Mouse (Mus musculus) NIH3T3 (cell line): Measurements from ENCODE around the gene Atp13a4.

ENCODE experiments used
- DNase-seq: peaks from one replicate; pipeline ENCODE4 v3.0.0-alpha.2; 2012; ENCODE audit warnings: low read depth

The Atp13a4 gene

DNA sequence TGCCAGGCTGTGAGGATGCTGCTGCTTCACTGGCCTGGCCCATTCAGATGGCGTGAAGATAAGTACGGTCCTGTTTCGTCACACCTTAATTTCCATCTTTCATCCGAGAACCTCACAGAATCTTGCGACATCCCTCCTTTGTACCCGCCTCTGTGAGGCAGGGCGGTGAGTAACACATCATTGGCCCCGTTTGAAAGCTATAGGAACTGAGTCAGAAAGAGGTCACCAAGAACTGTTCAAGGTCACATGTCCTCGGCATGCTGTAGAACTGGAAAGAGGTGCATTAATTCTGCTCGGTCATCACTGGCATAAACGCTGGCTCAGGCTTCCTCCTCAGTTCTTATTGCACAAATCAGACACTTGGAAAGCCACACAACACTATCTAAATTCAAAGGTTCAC lies at the start of gene Atp13a4:
TSS of gene Atp13a4 (minus strand) at position 36 of the 400 bp plus-strand sequence.
- peak; percentile 30 for DNase-seq

- no peak for DNase-seq
Observed at GRCm38 (mm10) chr16:29592171-29592570, 47.5 kb upstream of the Atp13a4 start.

GRCm38 (mm10) chr16:29579787-29580176 lies 35.1 kb upstream of the Atp13a4 start:
- DNase-seq, result no peak

DNA sequence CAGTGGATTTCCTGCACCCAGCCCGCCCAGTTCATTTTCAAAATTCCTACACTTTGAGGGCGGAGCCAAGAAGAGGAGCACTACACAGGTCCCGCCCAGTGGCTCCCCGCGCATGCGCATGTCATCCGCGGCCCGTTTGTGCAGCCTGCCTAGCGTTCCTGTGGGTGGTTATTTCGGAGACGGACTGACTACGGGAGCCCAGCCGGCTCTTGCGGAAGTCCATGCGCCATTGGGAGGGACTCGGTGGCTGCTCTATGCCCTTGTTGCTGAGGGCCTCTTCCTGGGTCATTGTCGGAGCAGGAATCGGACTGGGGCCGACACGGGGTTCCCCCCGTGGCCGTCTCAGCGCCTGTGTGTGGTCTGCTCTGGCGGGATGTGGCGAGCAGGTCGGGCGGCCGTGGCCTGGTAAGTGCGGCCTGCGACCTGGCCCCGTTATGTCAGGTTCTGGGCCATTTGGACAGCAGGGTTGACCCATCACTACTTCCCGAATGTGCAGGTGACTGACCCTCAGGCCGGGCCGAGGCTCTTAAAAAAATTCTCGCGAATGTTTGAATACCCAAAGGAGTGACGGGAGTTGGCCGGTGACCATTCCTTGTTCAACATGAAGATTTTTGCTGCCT lies 34.6 kb upstream of the Atp13a4 start, which contains the start of gene Opa1:
TSS of gene Opa1 (plus strand) at position 168 of the 620 bp plus-strand sequence.
- peak; percentile 99 for DNase-seq

DNA sequence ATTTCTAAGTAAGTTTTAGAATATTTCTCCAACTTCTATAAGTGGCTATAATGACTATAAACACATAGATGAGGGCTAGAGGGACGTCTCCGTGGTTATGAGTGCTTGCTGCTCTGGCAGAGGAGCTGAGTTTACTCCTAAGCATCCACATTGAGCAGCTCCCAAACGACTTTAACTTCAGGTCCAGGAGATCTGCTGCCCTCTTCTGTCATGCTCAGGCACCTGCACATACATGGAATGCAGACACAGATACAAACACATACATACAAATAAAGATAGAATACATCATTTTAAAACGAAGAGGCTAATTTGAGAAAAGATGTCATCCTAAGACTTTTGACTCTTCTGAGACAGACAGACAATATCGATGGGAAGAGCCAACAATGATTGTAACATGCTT lies 31.0 kb upstream of the Atp13a4 start:
- peak; percentile 61 for DNase-seq

DNA sequence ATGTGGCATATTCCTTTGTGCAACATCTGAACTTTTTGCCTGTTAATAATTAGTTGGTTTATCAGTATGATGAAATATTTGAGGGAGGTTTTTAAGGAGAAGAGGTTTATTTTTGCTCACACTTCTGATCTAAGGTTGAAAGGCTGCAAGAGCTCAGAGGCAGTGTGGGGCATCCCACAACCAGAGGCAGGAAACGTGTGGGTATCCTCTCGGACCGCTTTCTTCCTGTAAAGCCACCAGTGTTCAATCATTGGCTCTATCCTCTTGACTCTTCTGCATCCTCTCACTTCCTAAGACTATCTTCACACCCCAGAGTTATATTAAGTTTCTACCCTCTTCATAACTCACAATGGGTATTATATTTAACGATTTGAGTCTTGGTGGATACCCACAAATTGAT lies 29.3 kb upstream of the Atp13a4 start:
- no peak for DNase-seq

GRCm38 (mm10) chr16:29560869-29561268 lies 16.2 kb upstream of the Atp13a4 start:
- peak; percentile 85 for DNase-seq

- DNase-seq, result peak; percentile 5
Observed at GRCm38 (mm10) chr16:29560454-29560853, 15.8 kb upstream of the Atp13a4 start.

- DNase-seq, result no peak
Observed at GRCm38 (mm10) chr16:29559667-29560066, 15.0 kb upstream of the Atp13a4 start.

DNA sequence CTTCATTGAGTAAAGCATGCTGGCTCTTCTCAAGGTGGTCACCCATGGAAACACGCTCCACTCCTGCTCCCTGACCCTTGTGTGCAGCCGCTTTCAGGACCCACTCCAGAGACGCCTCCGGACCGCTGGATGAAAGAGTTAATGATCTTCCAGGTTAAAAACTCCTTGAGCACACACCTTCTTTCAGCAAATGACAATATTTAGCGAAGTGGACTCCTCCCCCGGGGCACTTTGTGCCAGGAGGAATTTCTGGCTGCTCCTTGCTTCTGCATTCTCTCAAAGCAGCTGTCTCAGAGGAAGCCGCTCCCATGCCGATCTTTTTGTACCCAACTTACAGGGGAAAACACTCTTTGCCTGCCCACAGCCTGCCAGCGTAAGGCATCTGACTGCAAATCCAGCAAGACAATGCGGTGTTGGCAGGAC lies 3.4 kb downstream of the Atp13a4 start:
- DNase-seq, result no peak

GRCm38 (mm10) chr16:29539906-29540305 lies 4.8 kb downstream of the Atp13a4 start:
- DNase-seq, result no peak

DNA sequence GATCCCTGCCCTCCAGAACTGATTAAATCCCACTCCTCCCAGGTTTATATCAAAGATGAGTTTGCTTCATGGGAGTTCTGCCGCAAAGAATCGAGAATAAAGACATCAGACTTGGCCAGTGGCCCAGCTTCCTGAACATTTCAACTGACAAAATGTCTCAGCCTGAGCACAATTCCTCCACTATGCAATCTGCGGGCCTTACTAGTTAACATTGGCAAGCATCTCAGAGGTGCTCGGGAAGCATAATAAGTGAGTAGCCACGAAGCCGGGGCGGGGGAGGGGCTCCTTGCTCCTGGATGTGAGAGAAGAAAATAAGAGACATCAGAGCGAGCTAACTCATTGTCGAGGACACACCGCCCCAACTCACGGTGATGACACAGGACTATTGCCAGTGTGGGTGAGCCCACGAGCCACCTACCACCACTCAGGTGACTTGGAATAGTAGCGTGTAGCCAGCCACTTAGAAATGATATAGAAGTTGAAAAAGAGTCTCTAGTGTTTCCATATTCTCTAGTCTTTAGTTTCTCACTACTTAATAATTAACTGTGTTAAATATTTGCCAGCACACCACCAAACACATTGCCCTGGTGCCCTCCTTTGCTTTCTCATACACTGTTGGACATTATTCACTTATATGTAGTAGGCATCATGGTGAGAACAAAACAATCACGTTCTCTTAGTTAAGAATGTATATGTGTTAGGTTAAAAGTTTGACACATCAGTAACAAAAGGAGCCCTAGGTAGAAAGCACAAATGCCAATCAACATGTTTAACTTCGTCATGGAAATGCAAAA lies 8.1 kb downstream of the Atp13a4 start:
- DNase-seq, result no peak

DNA sequence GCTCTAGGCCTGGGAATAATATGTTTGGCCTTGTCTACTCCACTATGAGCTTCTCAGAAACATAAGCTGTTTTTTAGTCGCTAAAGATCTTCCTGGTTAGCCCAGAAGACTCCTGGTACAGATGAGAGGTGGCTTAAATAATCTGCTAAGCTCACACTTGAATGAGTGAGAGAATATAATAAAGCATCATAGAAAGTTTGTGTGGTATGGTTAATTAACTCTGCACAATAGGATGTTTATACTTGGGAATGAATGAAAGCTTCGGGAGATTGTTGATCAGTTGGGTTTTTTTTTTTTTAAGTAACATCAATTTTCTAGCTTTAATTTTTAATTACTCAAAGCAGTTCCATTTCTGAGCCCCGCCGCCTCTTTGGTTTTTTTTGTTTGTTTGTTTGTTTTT lies 8.8 kb downstream of the Atp13a4 start:
- DNase-seq, result no peak

- DNase-seq, result no peak
Observed at GRCm38 (mm10) chr16:29533641-29534040, 11.0 kb downstream of the Atp13a4 start.

GRCm38 (mm10) chr16:29527085-29527484 lies 17.6 kb downstream of the Atp13a4 start:
- DNase-seq, result peak; percentile 31

DNA sequence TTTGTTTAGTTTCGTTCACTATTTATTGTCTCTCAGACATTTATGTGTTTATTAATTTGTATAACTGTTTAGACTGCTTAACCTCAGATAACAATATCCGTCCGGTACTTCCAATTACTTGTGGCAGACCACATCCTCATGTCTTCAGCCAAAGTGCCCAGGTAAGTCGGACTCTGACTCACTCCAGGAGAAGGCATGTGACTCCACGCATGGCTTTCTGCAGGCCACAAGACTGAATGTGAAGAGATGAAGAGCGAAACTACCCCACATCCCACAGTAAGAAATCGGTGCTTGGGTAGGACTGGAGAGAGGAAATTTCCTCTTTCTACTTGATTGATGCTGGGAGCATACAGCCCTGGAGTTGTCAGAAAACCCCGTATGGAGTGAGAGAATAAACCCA lies 18.1 kb downstream of the Atp13a4 start:
- no peak for DNase-seq

- peak; percentile 27 for DNase-seq
Observed at GRCm38 (mm10) chr16:29512495-29512894, 32.2 kb downstream of the Atp13a4 start.

DNA sequence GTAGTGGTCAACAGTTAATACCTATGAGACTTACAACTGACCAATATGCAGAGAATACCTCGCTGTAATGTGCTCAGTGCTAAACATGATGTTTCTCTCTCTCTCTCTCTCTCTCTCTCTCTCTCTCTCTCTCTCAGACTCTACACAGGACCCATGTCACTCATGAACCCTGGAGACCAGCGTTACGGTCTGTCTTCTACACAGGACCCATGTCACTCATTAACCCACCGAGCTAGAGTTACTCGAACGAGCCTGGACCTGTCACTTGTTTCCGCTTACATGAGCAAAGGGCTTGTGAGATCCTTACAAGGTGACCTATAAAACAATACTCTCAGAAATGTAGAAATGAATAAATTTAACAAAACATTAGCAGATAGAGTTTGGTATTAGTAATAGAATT lies 33.9 kb downstream of the Atp13a4 start:
- DNase-seq, result no peak

DNA sequence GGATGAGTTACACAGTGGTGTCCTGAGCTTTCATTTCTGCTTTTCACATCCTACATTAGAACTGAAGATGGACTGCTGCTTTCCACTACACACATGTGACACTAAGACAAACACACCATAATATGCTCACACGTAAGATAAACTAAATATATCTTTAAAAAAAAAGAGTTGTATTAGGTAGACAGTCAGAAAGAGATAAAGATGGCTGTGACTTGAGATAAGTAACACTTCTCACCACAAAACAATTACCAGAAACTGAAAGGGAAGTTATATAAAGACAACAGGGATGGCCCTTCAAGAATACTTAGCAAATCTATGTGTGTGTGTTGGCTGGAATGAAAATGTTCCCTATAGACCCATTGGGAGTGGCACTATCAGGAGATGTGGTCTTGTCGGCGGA lies 34.8 kb downstream of the Atp13a4 start:
- DNase-seq, result no peak

DNA sequence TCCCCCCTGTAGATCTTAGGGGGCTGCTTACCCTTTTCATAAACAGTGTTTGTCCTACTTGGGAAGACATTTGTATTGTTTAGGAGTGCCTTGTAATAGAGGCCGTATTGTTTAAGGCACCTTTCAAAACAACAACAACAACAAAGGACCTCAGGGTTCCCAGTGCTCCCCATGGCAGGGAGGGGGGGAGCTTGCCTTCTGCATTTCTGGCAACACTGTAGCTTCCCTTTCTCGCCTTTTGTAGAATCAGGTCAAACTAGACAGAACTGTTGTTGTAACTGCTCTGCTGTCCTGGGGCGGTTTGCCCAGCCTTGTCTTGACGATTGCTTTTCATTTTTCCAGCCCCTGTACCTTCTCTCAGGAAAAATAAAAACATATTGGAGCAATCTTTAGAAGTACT lies 40.0 kb downstream of the Atp13a4 start:
- DNase-seq, result no peak

DNA sequence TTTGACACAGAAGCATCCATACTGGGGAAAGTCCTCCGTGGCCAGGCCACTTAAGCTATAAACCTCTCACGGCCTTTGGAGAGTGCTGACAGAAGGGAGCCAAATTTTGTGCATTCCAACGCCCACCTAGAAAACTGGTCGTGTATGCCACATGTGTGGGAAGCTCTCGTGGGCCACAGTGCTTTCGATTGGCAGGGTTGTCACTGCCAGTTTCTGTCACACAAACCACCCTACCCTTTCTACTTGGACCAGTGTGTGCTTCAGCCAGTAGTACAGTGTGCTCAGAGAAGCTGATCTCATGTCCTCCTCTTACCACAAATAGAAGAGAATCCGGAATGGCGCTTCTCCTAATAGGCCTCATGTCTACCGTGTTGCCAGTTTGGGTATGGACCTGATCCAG lies 40.5 kb downstream of the Atp13a4 start:
- no peak for DNase-seq

DNA sequence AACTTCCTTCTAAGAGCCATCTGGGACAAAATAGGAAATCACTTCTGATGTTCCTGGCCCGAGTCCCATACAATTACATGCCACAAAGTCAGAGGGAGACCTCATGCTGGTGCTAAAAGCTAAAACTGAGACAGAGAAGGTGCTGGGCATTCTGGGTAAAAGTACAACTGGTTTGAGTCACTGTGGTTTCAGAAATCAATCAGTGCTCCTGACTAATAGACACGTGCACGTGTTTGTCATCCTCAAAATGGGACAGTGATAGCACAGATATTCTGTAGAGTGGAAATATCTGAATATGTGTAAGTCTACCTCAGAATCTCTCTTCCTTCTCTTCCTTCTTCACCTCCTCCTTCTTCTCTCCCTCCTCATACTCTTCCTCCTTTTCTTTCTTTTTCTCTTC lies 53.6 kb downstream of the Atp13a4 start:
- no peak for DNase-seq

- no peak for DNase-seq
Observed at GRCm38 (mm10) chr16:29481439-29481838, 63.2 kb downstream of the Atp13a4 start.

- DNase-seq, result no peak
Observed at GRCm38 (mm10) chr16:29480396-29480795, 64.3 kb downstream of the Atp13a4 start.
